Mouse (Mus musculus) spleen, adult 2 months (tissue): ENCODE data around the gene Srgap3.

ENCODE experiments used
- CTCF ChIP-seq: fragments of 200-500 bp; IDR thresholded peaks from 2 replicates; pipeline ENCODE4 v1.5.1; 2011; ENCODE audit warnings: mild to moderate bottlenecking, inconsistent platforms; ENCODE audit not compliant: insufficient read depth, insufficient read length, insufficient replicate concordance; ENCODE audit errors: extremely low read depth
- POLR2A ChIP-seq: fragments of 200-500 bp; IDR thresholded peaks from 2 replicates; pipeline ENCODE4 v1.6.1; 2011; ENCODE audit warnings: low read depth, low read length, inconsistent platforms

DNA sequence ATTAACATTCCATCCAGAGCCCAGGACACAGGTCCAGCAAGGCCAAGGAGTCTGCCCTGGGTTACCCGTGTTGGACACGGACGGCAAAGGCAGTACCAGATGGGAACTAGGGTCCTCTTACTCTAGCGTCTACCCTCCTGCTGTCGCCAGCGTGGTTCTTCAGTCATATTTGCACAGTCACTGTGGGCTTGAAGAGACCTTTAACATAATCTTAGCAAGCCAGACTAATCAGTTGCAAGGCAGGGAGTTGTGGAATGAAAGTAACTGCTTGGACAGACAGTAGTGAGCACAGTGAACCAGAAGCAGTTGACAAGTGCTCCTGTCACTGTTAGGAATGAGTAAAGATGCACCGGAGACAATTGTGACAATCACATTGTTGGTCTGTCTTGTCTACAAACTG lies 173.3 kb downstream of the Srgap3 start:
- TF ChIP-seq POLR2A (no peak), CTCF (no peak)
